Mouse (Mus musculus): Measurements from ENCODE around the gene Foxp1. TPM values are rescaled to one million over a fixed set of nuclear protein-coding genes. Genes with fewer than 3 reads are reported as not detected.

Foxp1 gene
- total RNA-seq, 4 experiments from 2014 or later: 27.2 to 37.3 (median 31.2) TPM

DNA sequence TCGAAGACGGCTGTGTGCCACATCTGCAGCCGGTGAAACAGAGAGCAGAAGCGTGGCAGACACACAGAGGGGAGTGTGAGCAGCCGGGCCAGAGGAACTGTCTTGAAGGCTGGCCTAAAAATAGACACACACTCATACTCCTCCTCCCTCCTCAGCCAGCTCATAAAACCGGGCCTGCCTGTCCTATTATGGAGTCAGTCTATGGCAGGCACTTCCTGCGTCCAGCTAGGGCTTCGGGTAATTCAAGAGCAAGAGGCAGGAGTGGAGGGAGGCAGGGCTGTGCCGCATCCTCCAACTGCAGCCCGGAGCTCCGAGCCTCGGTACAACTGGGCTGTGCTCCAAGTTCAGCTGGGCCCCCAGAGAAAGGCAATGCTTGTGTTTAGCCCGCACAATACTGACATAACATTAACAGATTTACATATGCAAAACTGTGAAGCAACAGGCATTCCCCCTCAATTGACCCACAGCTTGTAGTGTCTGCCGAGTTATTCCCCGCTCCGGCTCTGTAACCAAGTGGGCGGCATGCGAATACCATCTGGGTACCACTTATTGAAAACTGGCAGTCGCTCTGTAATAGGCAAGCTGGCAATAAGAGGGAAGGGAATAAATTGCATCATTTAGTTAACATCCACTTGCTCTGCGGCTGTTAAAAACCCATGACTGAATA is 37.2 kb downstream of the Foxp1 start:
- peak; percentile 83 for DNase-seq (ENCODE audit: low spot score)

DNA sequence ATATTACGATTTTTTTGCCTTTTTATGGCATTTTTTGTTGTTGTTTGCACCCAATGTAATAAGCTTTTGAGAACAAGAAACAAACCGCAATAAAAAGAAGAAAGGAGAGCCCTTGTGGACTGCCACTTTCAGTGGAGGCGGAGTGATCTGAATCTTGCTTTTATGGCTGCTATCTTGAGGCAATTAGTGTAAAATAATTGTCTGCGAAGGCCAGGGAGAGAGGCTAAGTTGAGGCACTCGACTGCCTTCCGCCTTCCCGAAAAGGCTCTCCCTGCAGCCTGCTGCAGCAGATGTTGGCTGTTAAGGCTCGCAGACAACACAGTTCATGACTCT is 37.7 kb downstream of the Foxp1 start:
- no peak for DNase-seq (ENCODE audit: low spot score)

DNA sequence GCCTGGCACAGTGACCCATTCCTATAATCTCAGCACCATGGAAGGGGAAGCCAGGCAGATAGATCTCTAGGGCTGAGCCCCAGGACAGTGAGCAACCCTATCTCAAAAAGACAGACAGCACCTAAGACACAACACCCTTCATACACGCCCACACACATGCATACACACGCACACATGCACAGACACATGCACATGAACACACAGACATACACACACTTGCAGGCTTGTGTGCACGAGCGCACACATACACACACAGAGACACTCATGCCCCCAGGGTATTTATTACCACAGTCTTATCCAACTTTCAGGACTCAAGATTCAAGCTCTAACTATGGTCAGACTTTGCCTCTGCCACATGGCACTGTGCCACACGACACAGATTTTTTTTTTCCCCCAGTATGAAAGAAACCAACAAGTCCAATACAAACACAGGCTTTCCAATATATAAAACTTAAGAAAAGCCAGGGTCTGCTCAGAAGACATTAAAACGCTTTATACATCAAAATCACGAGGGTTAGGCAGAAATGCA is 38.3 kb downstream of the Foxp1 start:
- DNase-seq (ENCODE audit: low spot score): no peak

DNA sequence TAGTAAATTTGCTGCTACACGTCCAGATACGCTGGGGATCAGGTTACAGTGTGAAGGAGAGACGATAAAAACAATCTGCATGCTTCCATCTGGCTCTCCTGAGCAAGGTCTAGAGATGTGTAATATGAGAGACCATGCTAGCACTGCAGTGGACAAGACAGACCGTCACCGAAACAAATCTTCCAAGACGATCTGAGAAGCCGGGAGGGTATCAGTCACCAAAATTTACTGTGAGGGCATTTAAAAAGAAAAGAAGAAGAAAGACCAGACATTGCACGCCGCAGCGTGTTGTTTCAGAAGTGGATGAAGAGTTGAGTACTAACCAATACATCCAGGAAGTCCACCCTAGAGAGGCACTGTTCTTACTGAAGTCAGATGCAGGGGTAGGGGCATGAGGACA is 39.0 kb downstream of the Foxp1 start:
- no peak for DNase-seq (ENCODE audit: low spot score)

DNA sequence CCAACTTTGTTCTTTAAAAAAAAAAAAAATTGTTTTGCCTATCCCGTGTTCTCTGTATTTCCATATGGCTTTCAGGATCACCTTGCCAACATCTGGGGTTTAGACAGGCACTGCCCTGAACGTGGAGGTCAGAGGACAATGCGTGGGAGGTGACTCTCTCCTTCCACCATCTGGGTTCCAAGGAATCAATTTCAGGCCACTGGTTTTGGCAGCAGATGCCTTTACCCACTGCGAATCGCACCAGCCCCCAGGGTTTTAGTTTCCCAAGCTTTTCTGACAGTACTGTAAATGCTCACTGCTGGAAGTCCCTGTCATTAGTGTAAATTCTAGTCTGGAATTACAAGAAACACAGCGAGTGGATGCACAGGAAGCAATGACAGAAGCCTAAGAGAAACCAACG is 41.0 kb downstream of the Foxp1 start:
- DNase-seq (ENCODE audit: low spot score): no peak

DNA sequence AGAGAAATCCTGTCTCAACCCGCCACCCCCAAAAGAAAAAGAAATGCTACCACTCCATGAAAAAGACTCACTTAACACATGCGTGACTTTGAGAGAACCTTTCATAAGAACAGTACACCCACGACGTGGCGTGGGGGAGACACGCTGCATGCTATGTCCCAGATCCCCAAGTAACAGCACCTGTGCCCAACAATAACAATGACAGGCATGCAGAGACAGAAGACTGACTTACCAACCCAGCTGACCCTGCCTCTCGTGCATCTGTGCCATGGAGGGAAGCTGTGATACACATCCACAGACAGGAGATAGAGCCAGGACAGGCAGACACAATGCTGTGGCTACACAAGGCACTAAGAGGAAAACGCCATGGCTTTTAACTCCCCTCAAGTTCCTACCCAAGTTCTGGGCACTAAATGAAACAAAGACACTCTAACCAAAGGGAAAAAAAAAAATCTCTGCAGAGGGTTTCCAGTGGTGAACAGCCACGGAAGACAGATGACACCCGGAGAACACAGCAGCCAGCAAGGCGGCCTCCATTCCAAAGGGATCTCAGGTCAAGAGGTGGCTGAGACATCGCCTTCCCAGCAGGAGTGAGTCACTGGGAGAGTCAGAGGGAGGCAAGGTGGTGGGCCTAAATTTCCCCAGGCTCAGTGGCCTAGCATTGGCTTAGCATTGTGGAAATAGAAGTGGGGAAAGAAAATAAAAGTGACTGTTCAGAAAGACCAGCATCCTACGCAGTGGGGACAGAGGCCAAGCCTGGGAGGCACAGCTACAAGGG is 43.5 kb downstream of the Foxp1 start:
- no peak for DNase-seq (ENCODE audit: low spot score)

DNA sequence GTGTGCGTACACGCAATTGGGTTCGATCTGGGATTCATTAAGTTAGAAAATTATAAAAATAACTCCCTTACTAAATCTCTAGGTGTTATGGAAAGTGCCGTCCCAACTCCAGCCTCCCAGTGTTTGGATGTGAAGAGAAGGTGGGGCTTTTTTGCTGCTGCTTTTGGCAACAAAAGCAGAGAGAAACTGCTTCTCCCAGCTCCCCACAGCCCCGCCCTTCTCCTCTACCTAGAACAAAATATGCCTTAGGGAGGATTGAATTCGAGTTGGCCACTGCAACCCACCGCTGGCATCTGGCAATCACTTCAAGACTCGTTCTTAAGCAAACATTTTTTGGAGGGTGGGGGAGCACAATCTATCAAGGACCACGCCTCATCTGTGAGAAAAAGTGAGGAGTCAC is 47.5 kb downstream of the Foxp1 start:
- no peak for DNase-seq (ENCODE audit: low spot score)

DNA sequence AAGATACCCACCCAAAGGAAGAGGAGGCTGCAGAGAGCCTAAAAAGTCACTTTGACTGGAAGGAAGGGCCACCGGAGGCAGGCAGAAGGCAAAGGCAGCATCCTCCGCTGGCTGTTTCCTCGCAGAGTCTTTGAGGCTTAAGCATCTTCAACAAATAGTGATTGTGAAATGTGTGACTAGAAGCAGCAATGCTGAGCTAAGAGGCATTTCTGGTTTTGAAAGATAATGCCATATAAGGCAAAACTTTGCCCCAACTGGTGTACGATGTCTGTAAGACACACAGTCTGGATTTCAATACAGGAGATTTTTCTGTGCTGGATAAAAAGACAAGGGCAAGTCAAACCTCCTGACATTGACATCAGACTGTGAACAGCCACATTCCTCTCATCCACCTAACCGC is 51.6 kb downstream of the Foxp1 start:
- no peak for DNase-seq (ENCODE audit: low spot score)

DNA sequence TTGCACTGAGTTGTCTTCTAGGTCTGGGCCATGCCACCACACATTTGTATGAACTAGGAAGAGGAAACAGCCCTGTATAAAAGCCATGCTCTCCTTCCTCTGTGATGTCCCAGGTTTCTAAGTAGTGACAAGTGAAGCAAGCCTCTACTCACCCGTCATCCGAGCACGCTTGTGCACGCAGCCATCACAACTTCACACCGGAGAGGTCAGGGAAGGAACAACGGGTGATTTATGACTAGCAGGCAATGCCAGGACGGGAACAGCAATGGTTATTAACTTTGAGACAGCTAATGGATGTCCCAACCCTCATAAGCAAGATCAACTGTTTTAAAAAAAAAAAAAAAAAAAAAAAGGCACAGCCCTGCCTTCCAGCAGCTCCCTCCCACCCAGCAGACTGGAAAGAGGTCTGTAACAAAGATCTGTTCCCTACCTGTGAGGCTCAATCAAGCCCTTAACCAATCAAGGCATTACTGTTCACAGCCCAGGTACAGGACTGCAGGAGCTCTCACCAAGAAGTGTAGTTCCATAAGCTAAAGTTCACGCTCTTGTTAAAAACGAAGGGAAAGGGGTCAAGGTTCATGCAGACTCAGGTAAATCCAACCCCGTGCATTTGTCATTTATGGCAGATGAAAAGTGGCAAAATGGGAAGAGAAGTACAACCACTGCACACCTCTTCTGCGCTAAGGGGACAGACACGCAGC is 53.2 kb downstream of the Foxp1 start:
- no peak for DNase-seq (ENCODE audit: low spot score)

DNA sequence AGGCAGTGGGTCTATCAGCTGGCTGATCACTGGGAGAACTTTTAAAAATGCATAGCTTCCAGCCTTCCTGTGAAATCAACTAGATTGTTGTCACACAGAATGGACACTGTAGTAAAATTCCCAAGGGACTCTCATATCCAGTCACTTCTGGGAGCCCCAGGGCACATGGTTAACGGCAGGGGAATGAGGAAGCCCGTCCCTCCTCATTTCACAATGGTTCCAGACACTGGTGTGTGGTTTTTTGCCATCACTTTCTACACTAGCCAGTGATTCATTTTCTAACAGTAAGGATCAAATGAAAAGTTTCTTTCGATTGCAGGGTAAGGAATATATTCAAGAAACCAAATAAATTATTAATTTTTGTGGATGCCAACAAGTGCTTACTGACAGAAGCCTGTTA is 54.7 kb downstream of the Foxp1 start:
- DNase-seq (ENCODE audit: low spot score): no peak

DNA sequence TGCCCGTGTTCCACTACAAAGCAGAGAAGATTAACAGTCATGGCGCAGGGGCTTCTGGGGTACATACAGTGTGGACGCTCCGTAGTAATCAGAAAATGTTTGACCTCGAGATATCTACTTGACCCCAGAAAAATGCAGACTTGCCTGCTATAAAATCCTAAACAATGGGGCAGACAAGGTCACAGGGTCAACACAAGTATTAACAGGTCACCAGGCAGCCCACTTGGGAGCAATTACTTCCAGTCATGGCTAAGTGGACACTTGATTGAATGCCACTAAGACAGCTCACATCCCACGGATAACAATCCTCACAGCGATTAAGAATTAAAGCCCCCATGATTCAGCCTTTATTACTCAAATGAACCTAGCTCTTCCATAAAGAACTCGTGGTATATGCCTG is 55.4 kb downstream of the Foxp1 start:
- DNase-seq (ENCODE audit: low spot score): no peak

DNA sequence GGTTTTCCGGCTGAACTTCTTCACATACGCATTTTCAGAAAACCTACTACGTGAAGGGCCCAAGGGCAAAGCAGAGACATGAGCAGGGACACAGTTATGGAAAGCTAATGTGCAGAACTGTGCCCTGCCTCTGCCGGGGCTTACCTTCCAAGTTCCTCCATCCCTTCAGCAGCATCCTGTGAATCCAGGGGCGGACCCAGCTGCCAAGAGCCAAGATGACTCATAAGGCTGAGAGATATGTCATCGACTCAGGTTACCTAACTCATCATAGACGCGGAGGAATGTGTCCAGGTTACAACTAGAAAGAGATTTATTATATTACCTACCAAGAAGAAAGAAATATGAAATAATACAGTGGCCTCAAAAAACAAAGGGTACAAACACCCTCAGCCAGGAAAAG is 56.2 kb downstream of the Foxp1 start:
- no peak for DNase-seq (ENCODE audit: low spot score)

DNA sequence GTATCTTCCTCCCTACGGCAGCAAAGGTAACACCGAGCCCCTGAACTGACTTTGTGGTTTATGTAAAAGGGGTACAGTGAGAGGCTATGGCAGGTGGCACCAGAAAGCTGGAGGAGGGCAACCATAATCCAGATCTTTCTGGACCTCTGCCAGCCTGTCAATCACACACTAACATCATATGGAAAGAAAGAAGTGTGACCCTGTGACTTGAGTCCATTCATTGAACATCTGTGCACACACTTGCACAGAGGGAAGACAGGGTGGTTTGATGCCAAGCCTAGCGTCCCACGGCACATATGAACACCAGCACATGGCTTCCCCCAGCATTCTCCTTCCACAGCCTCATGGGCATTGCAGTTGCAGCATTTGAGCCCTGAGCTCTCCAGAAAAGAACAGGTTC is 58.1 kb downstream of the Foxp1 start:
- no peak for DNase-seq (ENCODE audit: low spot score)

DNA sequence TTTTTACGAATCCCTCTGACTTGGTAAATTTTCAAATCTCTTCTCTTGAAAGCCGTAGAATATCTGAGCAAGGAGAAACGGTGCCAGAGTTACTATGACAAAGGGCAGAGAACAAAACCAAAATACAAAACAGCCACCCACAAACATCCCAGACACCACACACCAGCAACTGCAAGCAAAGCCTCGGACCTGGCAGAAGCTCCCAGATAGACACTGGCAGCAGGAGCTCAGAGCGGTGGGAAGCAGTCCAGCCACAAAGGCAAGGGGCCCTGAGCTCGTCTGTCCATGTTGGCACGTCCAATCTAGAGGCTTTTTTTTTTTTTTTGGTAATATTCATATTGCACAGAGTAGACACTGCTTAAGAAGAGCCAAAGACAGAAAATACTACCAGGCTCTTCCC is 58.6 kb downstream of the Foxp1 start:
- DNase-seq (ENCODE audit: low spot score): no peak

DNA sequence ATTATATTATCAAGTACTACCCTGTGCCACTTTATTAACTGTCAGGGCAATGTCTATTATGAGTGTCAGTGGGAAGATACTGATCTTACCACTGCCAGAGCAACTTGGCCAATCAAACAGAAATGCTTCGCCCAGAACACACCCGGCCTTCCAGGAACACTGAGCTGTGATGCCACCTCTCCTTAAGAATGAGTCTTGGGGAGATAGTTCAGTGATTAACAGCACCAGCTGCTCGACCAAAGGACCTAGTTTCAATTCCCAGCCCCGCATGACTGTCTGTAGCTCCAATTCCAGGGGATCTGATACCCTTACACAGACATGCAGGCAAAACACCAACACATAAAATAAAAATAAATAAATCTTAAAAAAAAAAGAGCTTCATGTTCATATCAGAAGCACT is 63.7 kb downstream of the Foxp1 start:
- DNase-seq (ENCODE audit: low spot score): no peak

DNA sequence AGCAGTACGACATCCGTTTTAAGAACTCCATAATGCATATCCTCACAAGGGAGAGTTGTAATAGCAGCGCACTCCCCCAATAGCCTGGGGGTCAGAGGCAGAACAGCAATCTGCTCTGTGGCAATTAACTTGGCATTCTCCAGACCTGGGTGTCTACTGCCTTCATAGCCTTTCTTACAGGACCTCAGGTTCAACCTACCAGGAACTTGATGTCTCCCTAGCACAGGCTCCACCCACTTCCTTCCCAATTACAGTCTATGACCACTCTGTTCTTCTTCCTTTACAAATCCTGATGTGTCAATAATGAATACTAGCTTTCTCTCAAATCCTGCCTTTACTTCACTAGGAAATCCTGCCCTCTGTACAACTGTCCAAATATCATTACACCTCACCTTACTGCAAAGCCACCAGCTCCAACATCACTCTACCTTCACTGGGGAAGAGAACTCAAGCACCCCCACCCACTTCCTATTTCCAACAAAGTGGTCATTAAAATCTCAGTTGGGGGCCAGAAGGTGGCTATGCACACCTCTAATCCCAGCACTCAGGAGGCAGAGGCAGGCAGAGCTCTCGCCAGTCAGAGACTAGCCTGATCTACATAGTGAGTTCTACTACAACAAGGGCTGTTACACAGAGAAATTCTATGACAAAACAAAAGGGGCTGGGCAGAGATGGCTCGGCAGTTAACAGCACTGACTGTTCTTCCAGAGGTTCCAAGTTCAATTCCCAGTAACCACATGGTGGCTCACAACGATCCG is 68.6 kb downstream of the Foxp1 start:
- DNase-seq (ENCODE audit: low spot score): no peak

DNA sequence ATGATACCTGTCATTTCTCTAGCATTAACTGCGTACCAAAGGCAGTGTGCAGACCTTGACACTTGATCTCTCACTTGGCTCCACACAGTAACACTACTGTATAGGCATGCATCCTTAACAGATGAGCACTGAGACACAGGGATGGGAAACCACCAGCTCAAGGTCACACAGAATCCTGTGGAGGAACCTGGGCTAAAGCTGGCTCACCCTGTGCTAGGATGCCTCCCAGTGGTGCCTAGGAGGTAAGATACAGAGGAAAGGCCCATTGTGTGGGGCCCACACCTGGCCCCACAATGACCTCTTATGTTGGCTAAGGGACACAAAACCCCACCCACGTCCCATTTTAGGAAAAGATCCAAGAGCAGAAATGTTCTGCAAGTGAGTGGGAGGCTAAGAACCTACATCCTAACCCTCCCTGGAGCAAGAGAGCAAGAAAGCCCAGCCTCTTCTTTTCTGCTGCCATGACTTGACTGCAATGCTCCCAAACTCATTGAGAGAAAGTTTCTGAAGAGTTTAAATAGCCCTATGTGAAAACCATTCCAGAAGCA is 69.8 kb downstream of the Foxp1 start:
- DNase-seq (ENCODE audit: low spot score): no peak

DNA sequence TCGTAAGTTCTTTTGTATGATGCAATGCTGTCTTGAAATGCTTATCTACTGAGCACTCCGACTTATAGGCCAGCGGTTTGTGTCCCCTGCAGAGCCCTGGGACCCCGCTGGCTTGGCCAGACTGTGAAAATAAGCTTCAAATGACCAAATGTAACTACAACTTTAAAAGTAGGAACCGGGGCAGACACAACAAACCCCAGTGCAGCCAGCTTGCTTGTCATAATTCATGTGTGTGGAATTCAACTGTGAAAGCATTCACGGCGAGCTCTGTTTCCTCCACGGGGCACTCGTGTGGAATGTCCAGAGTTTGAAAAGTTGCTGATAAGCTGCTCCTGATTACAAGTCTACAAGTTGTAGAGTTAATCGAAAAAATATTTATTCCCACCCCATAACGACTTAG is 71.0 kb downstream of the Foxp1 start:
- no peak for DNase-seq (ENCODE audit: low spot score)

DNA sequence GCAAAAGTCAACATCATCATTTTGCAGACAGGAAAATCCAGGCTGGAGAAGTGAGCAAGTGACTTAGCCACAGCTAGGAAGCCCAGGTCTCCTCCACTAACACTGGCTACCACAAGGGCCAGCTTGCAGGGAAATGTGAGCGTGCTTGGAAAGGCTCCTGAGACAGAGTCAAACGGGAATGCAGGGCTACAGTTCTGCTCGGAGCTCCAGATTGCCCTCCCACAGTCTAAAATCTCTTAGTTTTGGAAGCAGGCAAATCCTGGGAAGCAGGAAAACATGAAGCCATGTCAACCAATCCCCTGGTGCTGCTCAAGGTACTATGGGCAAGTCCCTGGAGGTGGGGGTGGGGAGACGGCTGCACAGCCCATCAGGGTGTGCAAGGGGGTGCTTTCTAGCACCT is 75.1 kb downstream of the Foxp1 start:
- DNase-seq (ENCODE audit: low spot score): no peak

DNA sequence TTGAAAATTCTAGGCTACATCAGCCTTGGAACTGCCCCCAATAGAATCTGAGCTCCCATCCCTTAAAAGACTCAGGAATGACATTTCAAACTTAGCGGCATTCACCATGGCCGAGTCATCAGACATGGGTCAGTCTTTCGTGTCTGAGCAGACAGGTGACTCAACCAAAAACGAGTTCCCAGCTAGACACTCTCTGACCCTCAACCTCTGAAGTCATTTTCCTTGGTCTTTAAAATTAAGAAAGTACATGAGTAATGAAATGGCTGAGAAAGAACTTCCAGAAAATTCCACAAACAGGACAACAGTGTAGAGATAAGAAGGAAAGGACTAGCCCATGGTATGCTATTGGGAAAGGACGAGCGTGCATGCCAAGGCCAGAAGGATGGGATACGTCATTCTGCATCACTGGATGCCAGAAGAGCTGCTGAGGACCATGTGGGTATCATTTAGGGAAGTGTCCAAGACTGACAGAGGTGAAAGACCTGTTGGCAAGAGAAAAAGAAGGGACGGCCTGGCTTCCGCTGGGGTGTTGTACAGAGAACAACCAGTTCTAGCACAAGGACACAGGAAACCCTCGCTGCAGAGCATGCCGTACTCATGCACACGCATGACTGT is 75.6 kb downstream of the Foxp1 start:
- DNase-seq (ENCODE audit: low spot score): no peak

DNA sequence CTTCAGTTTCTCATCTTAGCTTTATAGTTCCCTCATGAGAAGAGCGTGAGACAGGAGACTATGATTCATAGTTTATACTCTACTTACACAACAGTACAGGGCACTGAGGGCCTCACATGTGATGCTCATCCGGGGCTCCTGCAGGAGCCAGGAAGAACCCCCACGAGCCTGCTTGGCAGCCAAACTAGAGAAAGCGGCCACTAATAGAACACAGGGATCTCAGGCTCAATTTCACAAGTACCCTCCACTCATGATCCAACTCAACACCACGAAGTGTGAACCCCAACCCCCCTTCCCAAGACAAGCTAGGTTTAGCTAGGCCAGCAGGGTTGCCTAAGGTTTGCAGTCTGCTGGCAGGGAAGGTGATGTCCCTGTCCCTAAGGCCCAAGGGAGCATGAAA is 79.1 kb downstream of the Foxp1 start:
- DNase-seq (ENCODE audit: low spot score): no peak

All from heart, adult 8-10 months (tissue).